Mouse (Mus musculus) intestine, embryonic 14.5 days (tissue): ENCODE data around the gene Prr23a1. TPM values are rescaled to one million over a fixed set of nuclear protein-coding genes. Genes with fewer than 3 reads are reported as not detected.

Experiments used
- ATAC-seq: fragments of 200-750 bp; cut with Nextera tagmentation; replicated peaks from 2 replicates; pipeline ENCODE4 v1.8.0; 2017; ENCODE audit warnings: low read depth, moderate number of reproducible peaks, moderate TSS enrichment, moderate library complexity; ENCODE audit not compliant: low FRiP score, low TSS enrichment
- DNase-seq: peaks from one replicate; pipeline ENCODE4 v3.0.0-alpha.2; 2018; ENCODE audit warnings: low spot score
- H3K27ac ChIP-seq: fragments of 300-500 bp; sonication (generic); 2 replicates; pipeline ENCODE4 v1.5.1; 2014; ENCODE audit warnings: low read depth, mild to moderate bottlenecking, control low read depth
- H3K27me3 ChIP-seq: fragments of 300-500 bp; sonication (generic); replicated peaks from 2 replicates; pipeline ENCODE4 v1.6.1; 2014; ENCODE audit warnings: low read length, control low read depth; ENCODE audit not compliant: control insufficient read depth, insufficient read depth
- H3K36me3 ChIP-seq: fragments of 300-500 bp; sonication (generic); 2 replicates; pipeline ENCODE4 v1.6.1; 2014; ENCODE audit warnings: low read length, control low read depth; ENCODE audit not compliant: control insufficient read depth, insufficient read depth
- H3K4me1 ChIP-seq: fragments of 300-500 bp; sonication (generic); replicated peaks from 2 replicates; pipeline ENCODE4 v1.6.1; 2014; ENCODE audit warnings: low read length, control low read depth, mixed read lengths; ENCODE audit not compliant: control insufficient read depth, insufficient read depth
- H3K4me2 ChIP-seq: fragments of 300-500 bp; sonication (generic); 2 replicates; pipeline ENCODE4 v1.6.1; 2014; ENCODE audit warnings: low read length
- H3K4me3 ChIP-seq: fragments of 300-500 bp; sonication (generic); 2 replicates; pipeline ENCODE4 v1.5.1; 2014; ENCODE audit warnings: low read depth, low read length, control low read depth, mixed read lengths
- H3K9ac ChIP-seq: fragments of 300-500 bp; sonication (generic); 2 replicates; pipeline ENCODE4 v1.6.1; 2014; ENCODE audit warnings: mild to moderate bottlenecking, low read length
- H3K9me3 ChIP-seq: fragments of 300-500 bp; sonication (generic); 2 replicates; pipeline ENCODE4 v1.6.1; 2016; ENCODE audit warnings: low read length, control low read depth; ENCODE audit not compliant: control insufficient read depth
- WGBS: fragments of 180-500 bp; shearing (Covaris S2); extraction: QIAGEN DNeasy Blood & Tissue Kit; methylation state at CpG from one replicate; pipeline ENCODE4 v1.1.7; 2014; 5-methylcytosine and 5-hydroxymethylcytosine counted together
- polyA plus RNA-seq: library from polyadenylated mRNA; unstranded; fragments of >200 nt; fragmentation: Nextera tagmentation; extraction: Ambion mirVana; gene quantifications from 2 replicates; pipeline ENCODE4 v1.2.1, GENCODE M21; 2014

Prr23a1 gene
- polyA plus RNA-seq, 1 experiment from 2014 or later, result not detected

DNA sequence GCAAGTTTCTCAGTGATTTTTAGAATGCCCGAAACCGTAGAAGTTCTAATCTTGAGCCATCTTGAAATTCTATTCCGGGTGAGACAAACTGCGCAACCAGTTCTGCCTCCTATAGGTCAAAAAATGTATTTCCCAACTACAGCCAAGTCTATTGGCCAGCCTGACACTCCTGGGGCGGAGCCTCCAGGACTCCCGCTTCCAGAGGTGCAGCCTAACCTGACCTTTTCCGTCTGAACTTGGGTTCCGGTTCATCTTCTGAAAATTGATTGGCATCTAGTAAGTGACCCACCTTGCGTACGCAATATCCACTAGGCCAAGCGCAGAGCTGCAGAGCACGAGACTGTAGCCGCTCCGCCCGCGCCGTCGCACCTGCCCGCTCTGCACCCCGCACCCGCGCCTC lies 22.3 kb downstream of the Prr23a1 start, which contains the start of gene Prr23a3:
Gene Prr23a3, plus strand, starts transcription at position 197 of the 400 bp plus-strand sequence.
- Histone ChIP-seq H3K4me3 (no peak within 1 kb of the TSS), H3K4me2 (no peak within 1 kb of the TSS), H3K27me3 (no peaks in the 10 kb centered on the region), H3K27ac (no peak within 1 kb of the TSS), H3K4me1 (no peaks in the 10 kb centered on the region), H3K9ac (no peak within 1 kb of the TSS), H3K9me3 (no peaks in the 10 kb centered on the region), H3K36me3 (no peaks in the 10 kb centered on the region)
- 54% methylated on average over 22 of the region's 22 CpGs for WGBS
- DNase-seq (no peak), ATAC-seq (no peak)

Other genes starting within 250 kb of the Prr23a1 start
- 57.6 and 58.1 TPM in 2 replicates for gene Mrps22, start 240.8 kb upstream of the Prr23a1 start, polyA plus RNA-seq
- not detected in 2 replicates for gene Prr23a2, start 14.0 kb downstream of the Prr23a1 start, polyA plus RNA-seq
- not detected in 2 replicates for gene Prr23a3, start 22.3 kb downstream of the Prr23a1 start, polyA plus RNA-seq
- not detected in 2 replicates for gene 7420426K07Rik, start 60.6 kb downstream of the Prr23a1 start, polyA plus RNA-seq
- not detected in 2 replicates for gene Foxl2, start 112.8 kb downstream of the Prr23a1 start, polyA plus RNA-seq
- gene Faim, start 143.9 kb downstream of the Prr23a1 start, polyA plus RNA-seq, result 45.7 and 47.6 TPM in 2 replicates
- 1.1 and 2.8 TPM in 2 replicates for gene Gm1123, start 193.2 kb downstream of the Prr23a1 start, polyA plus RNA-seq